Mouse (Mus musculus) T-cell, adult 2 months (primary cell): Measurements from ENCODE around the gene Ptpro.

Experiments used
- DNase-seq: peaks from one replicate; pipeline ENCODE4 v3.0.0; 2022; ENCODE audit warnings: low spot score

Gene Ptpro

GRCm38 (mm10) chr6:137294973-137295820, 43.1 kb downstream of the Ptpro start:
- DNase-seq: no peak

DNA sequence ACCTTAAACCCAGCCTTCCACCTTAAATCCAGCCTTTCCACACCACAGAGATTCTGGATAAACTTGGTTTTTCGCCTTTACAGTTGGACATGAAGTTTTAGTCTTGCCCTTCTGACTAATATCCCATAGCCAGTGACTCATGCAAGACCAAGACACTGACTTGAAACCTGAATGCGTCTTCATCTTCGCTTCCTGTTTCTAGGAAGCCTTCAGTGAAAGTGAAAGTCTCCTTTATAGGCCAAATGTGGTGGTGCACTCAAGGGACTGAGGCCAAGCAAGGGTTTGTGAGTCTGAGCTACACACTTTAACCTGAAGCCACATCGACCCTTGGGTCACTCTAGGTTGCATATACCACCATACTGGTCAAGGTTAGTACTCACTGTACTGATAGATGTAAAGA, 50.4 kb downstream of the Ptpro start:
- DNase-seq: no peak

DNA sequence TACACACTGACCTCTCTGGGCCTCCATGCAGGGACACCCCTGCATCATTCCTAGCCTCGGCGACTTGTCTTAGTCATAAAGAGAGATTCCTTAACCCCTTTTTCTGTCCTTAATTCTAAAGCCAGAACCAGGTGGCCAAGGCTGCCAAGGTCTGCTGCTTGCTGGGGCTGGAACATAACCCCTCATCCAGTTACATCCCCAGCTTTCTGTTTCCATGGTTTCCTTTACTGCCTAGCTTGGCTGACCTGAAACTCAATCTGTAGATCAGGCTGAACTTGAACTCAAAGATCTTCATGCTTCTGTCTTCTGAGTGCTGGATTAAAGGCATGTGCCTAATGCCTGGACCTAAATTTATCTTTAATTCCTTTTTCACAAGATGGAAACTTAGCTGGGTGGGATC, 51.7 kb downstream of the Ptpro start:
- no peak for DNase-seq

GRCm38 (mm10) chr6:137315265-137315664, 63.1 kb downstream of the Ptpro start:
- DNase-seq: no peak

DNA sequence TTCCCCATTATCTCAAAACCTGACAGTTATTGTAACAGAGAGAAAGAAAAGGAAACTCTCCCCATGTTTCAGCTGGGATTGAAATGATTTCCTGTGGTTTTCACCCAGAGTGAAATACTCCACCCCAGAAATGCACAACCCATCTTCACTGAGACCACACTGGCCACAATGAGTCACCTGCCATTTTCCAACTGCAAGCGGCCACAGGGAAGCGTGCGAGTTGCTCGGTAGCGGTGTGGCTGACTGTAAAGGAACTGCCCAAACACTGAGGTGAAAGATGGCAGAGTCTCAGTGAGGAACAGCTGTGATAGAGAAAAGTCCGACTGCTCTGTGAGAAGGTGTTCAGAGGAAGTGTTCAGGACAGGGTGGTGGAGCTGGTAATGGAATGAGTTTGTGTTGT, 64.2 kb downstream of the Ptpro start:
- DNase-seq: no peak

GRCm38 (mm10) chr6:137317509-137317908, 65.4 kb downstream of the Ptpro start:
- no peak for DNase-seq

GRCm38 (mm10) chr6:137318242-137318861, 66.2 kb downstream of the Ptpro start:
- no peak for DNase-seq

- no peak for DNase-seq
These were observed 67.5 kb downstream of the Ptpro start for GRCm38 (mm10) chr6:137319658-137320057.

- DNase-seq: no peak
These were observed 75.6 kb downstream of the Ptpro start for GRCm38 (mm10) chr6:137327718-137328117.

GRCm38 (mm10) chr6:137328228-137328627, 76.1 kb downstream of the Ptpro start:
- DNase-seq: no peak

DNA sequence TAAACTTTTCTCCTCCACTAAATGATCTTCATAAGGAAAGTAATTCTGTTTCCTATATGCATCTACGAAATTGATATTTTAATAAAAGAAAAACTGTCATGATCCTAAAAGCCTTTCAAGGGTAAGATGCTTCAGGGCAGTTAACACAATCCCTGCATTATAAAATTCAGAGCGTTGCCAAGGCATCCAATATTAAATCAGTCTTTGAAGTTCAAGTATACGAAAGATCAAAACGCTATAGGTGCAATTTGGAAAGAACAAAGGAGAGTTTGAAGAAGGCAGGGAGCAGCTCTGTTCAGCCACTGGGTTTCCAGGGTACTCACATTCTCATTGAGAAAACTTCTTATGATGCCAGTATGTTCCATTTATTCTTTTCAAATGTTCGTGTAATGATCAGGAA, 78.7 kb downstream of the Ptpro start:
- DNase-seq: no peak

GRCm38 (mm10) chr6:137331826-137332225, 79.7 kb downstream of the Ptpro start:
- DNase-seq: no peak

GRCm38 (mm10) chr6:137339071-137339470, 87.0 kb downstream of the Ptpro start:
- no peak for DNase-seq

GRCm38 (mm10) chr6:137343688-137344441, 91.7 kb downstream of the Ptpro start:
- DNase-seq: no peak

DNA sequence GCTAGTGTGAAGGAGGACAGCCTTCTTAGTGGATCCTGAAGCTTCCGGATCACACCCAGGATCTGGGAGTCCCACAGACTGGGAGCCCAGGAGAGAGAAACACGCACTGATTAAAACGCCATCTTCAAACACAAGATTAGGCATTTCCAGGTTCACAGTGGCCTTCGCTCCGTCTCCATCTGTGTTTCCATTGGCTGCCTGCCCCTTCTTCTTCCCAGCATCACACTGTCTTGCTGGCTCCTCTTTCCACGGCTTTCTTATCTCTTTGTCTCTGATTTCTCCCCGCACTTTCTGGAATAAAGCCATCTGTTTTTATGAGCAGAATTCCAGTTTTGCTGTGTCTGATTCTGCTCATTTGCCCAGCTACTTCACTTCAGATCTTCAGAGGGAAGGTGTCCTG, 108.0 kb downstream of the Ptpro start:
- DNase-seq: no peak

- no peak for DNase-seq
These were observed 110.1 kb downstream of the Ptpro start for GRCm38 (mm10) chr6:137362216-137362615.

DNA sequence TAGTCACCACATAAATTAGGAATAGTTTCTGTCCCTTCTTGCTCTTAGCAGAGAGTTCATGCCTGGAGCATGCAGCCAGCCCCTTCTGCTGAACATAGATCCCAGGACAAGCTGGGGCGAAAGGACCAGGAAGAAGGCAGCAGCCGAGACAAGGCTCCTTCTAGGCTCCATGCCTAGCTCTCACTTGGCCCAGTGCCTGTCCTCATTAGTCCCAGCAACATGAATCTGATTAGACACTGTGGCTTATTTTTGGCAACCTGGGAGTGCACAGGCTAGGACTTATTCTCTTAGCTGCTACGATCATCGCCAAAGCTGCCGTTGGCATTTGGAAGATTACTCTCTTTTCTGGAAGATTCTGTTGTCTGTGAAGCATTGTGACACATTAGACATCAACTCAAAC, 112.6 kb downstream of the Ptpro start:
- no peak for DNase-seq

DNA sequence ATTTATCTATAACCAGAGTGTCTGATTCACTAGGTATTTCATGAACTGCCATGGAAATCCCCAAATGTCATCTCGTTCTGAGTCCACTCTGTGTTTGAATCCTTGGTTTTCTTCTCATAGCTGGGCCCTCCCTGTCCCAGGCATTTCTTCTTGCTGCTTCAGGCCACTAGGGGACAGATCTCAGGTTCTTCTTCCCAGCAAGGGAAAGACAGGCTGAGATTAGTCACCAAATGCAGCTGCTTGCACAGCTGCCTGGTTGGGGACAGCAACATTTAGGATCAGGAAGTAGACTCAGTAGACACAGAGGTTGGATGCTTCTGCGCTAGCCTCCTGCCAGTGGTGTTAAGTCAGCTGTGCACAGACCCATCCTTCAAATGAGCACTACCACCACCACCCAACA, 113.5 kb downstream of the Ptpro start:
- no peak for DNase-seq

- DNase-seq: no peak
These were observed 118.6 kb downstream of the Ptpro start for GRCm38 (mm10) chr6:137370745-137371144.

DNA sequence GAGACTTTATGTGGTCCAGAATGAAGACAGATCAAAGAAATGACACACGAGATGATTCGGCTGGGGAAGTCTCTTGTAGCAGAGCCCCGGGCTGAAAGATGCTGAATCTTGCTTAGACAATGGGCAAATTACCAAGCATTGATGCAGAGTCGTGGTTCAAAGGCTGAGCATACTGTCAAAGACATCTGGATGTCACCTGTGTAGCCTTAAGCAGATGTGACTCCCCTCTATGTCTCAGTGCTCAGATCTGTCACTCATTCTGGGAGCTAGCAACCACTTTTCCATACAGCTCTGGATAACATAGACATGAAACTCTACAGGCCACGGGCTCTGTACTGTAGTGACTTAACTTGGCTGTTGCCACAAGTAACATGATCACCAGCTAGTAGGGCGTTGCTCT, 119.3 kb downstream of the Ptpro start:
- no peak for DNase-seq

DNA sequence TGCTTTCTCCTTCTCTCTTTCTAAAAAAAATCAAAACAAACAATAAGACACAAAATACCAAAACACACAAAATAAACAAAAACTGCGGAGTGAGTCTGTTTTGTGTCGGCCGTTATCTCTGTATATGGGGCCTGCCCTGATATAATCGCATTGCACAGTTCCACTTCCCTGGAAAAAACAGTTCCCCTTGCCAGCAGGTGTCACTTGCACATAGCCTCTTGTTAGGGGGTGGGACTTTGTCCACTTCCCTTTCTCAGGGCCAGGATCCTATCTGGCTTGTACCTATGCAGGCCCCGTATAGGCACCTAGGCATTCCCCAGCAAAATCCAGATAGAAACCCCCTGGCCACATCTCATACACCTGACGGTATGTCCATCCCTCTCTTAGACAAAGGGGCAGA, 121.8 kb downstream of the Ptpro start:
- DNase-seq: no peak

DNA sequence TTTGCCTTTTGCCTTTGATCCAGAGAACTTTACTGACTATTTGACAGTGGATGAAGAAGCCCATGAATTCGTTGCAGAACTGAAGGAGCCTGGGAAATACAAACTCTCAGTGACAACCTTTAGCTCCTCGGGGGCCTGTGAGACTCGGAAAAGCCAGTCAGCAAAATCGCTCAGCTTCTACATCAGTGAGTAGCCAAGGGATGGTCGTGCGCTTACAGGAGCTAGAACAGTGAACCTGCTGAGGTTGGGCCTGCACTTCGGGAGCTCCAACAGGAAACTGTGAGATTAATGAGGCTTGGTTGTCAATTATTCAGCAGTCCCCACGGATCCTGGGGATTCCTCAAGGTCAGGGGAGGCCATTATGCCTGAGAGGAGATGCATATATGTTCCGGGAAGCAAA, 130.4 kb downstream of the Ptpro start:
- no peak for DNase-seq

GRCm38 (mm10) chr6:137386344-137386743, 134.2 kb downstream of the Ptpro start:
- DNase-seq: no peak
